Mouse (Mus musculus): Measurements from ENCODE around the gene Olfr692.

- TF ChIP-seq CTCF (IDR thresholded peaks at IDR 0.05; ENCODE audit: insufficient read depth, low read length) = no peak
- TF ChIP-seq POLR2A (IDR thresholded peaks at IDR 0.05; ENCODE audit: borderline replicate concordance, extremely low read depth, low read depth, low read length) = no peak
These were observed 25.9 kb upstream of the Olfr692 start, which contains the start of gene Olfr691 for GRCm38 (mm10) chr7:105342170-105342569.
